Mouse (Mus musculus) myocyte (in vitro differentiated cells): ENCODE measurements at regions not wholly inside any gene's neighbourhood (a gene's known extent, or its start where the extent isn't known, plus 50 kb on each side); places are given as distances from the start of the nearest gene placed in this dataset.

Source experiments
- MYOD1 ChIP-seq, 3 experiments: IDR thresholded peaks; one replicate each; pipeline ENCODE4 v1.6.1; 2011; ENCODE audit warnings: control low read depth in 2 of 3, low read depth in 2 of 3, mild to moderate bottlenecking in 2 of 3, moderate library complexity in 1 of 3; ENCODE audit not compliant: insufficient read length in 2 of 3, control insufficient read depth in 1 of 3
- POLR2A ChIP-seq: IDR thresholded peaks from one replicate; pipeline ENCODE4 v1.6.1; 2011; ENCODE audit warnings: low read depth, mild to moderate bottlenecking, control low read depth, moderate library complexity; ENCODE audit not compliant: insufficient read length

DNA sequence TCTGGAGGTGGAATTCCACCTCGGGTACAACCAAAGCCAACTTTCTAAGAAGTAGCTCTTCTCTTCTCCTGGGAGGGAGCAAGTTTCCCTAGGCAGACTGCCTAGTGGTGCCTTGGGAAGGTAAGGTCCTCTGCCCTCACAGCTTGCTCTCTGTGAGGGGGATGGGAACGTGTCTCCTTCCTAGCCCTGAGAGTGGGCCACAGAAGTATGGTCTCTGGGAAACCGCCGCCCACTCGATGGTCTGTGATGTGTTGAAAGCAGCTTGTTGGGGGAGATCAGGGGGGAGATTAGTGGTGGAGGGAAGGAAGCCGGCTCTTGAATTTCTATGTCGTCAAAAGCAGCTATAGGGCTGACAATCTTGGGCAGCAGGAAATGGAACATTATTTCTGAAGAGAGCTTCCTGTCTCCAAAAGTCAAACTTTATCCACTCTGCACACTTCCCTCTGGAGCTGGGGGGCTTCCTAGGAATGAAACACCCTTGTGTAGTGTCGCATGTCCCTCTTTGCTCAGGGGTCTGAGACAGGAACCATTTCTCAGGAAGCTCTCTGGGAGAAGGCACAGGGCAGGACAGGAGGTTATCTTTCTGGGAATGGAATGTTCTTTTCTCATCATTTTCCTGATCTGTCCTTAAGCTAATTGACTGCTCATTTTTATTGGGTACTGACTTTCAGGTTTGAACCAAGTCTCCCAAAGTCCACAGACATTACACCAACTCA is 113.8 kb upstream of the Nr5a2 start:
- no peak for TF ChIP-seq MYOD1 (IDR thresholded peaks at IDR 0.05; ENCODE audit: control insufficient read depth in 1 of 3, insufficient read length in 2 of 3, low read depth in 2 of 3)
- TF ChIP-seq POLR2A, result no peak
